1 mouse cellular context compared by ENCODE assay signal in genomic region chr5:116021552-116021951, GRCm38 (mm10).
A peak's percentile ranks its signal among the peaks of the same experiment; 100 is the strongest.
TF ChIP-seq lines count a peak whose summit lies in the region.

No protein-coding gene starts in this region.

TF ChIP-seq in MEL, 35 proteins besides CTCF, POLR2A, EP300 and RAD21 (continued from another document):
- peak; percentile 98 for TF ChIP-seq TCF12 (IDR thresholded peaks at IDR 0.05; ENCODE audit: low read depth, low read length)
- TF ChIP-seq MAFK (IDR thresholded peaks at IDR 0.05; ENCODE audit: borderline replicate concordance, low read depth, low read length) = no peak
TF ChIP-seq in MEL: peak in this region for 18.
